Mouse (Mus musculus): ENCODE results near the gene Eif2b3.

Gene Eif2b3

DNA sequence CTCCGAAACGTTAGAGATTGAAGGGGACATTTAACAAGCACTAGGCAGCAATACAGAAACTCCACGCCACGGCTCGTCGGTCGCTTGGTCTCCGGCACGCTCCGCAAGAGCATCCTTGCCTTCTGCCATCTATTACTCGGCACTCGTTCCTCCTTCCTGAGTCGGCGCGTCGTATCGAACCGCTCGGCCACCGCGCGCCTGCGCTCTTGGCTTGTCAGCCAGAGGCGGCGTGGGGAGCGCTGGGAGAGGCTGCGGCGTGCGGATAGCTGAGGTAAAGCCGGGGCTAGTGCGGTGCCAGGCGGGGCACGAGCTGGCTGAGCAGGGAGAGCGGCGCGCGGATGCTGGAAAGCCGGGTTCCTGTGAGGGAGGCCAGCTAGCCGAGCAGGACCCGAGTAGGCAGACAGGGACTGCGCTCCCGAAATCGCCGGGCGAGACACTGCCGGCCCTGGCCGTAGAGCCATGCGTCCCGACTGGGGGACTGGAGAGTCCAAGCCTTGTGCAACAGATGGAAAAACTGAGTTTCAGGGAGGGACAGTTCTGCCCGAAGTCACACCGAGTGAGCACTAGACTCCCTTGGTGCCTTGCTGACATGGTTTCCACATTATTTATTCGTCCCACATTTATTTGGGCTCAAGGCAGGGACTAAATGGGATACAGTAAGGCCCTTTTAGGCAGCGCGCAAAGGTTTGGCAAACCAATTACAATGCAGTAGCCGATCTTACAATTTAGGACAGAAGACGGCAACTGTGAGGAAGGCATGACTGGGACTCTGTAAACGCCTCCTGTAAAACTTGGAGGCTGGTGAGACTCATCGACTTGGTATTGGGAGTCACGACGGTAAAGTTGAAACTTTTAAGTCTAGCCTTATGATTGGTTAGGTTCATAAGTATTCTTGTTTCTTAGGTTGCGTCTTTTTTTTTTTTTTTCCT, at the start of gene Eif2b3:
Eif2b3 (plus strand) TSS at position 197 of the 929 bp plus-strand sequence.
- peak; percentile 89 for DNase-seq (ENCODE audit: low read depth)

GRCm38 (mm10) chr4:116976503-116976902, 42.7 kb upstream of the Eif2b3 start:
- DNase-seq (ENCODE audit: low read depth) = no peak

- DNase-seq (ENCODE audit: low read depth) = no peak
These were observed 33.5 kb upstream of the Eif2b3 start for GRCm38 (mm10) chr4:116985681-116986080.

GRCm38 (mm10) chr4:116986400-116987121, 32.6 kb upstream of the Eif2b3 start:
- peak; percentile 25 for DNase-seq (ENCODE audit: low read depth)

DNA sequence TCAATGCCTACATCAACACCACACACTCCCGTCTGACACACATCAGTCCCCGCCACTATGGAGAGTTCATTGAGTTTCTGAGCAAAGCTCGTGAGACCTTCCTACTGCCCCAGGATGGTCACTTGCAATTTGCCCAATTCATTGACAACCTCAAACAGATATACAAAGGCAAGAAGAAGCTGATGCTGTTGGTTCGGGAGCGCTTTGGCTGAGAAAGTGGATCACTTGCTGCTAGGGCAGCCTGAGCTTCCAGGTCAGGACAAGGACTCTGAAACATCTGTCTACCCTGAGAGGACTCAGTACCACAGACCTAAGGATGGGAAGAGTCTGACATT, 32.1 kb upstream of the Eif2b3 start:
- DNase-seq (ENCODE audit: low read depth) = no peak

DNA sequence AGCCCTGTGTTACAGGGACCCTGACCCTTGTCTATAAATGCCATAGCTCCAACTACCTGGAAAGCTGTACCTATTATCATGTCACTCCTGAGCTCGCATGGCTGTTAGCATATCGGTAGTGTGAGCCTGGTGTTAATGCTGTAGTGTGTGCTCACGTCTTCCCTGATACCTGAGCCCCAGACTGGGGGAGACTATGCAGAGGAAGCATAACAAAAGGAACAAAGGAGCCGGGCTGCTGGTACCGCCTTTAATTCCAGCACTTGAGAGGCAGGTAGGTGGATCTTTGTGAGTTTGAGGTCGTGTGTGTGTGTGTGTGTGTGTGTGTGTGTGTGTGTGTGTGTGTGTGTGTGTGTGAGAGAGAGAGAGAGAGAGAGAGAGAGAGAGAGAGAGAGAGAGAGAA, 29.5 kb upstream of the Eif2b3 start:
- no peak for DNase-seq (ENCODE audit: low read depth)

- peak; percentile 71 for DNase-seq (ENCODE audit: low read depth)
These were observed 27.8 kb upstream of the Eif2b3 start for GRCm38 (mm10) chr4:116991366-116991765.

- peak; percentile 91 for DNase-seq (ENCODE audit: low read depth)
These were observed 25.3 kb upstream of the Eif2b3 start, which contains the start of gene Urod for GRCm38 (mm10) chr4:116993672-116994621. Gene Urod (minus strand): TSS chr4:116994413.

DNA sequence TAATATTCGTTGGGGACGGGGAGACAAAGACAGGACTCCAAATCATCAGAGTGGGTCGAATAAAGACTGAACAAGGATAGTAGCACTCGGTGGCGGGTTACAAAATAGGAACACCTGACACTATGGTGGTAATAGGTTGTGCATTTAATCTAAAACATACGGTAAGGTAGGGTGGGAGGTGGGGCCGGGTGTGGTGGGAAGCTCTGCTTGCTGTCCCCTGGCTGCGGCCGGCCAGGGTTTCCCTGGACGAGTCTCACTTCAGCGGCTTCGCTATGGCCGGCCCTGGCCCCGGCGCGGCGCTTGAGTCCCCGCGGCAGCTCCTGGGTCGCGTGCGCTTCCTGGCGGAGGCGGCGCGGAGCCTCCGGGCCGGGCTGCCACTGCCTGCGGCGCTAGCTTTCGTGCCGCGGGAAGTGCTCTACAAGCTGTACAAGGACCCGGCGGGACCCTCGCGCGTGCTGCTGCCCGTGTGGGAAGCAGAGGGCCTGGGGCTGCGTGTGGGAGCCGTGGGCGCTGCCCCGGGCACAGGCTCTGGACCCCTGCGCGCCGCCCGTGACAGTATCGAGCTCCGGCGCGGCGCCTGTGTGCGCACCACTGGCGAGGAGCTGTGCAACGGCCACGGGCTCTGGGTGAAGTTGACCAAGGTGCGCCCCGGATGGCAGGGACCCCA, 23.9 kb upstream of the Eif2b3 start, which contains the start of gene Hectd3:
Hectd3 (plus strand) TSS at position 187 of the 667 bp plus-strand sequence.
- peak; percentile 64 for DNase-seq (ENCODE audit: low read depth)

DNA sequence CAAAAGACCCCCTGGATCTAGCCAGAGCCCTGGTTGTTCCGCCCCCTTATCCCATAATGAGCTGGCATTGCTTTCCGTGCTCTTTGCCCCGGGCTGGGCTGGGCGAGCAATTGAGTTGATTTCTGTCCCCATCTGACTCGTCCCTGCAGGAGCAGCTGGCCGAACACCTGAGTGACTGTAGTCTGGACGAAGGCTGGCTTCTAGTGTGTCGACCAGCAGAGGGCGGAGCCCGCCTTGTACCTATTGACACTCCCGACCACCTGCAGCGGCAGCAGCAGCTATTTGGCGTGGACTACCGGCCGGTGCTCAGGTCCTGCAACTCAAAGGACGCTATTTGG, 23.4 kb upstream of the Eif2b3 start:
- DNase-seq (ENCODE audit: low read depth) = no peak

GRCm38 (mm10) chr4:116999513-117000154, 19.6 kb upstream of the Eif2b3 start:
- no peak for DNase-seq (ENCODE audit: low read depth)

DNA sequence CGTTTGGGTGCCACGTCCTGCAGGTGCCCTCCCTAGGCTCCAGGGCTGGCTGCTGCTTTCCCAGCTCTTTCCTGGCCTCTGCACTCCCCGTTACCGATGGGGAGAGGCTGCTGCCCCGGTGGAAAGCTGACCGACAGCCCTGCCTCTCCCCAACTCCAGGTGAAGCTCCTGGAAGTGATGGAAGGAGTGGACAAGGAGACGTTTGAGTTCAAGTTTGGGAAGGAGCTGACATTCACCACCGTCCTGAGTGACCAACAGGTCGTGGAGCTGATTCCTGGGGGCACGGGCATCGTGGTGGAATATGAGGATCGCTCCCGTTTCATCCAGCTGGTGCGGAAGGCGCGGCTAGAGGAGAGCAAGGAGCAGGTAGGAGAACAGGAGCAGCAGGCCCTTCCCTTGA, 17.2 kb upstream of the Eif2b3 start:
- DNase-seq (ENCODE audit: low read depth) = no peak

GRCm38 (mm10) chr4:117002543-117003521, 16.4 kb upstream of the Eif2b3 start:
- peak; percentile 58 for DNase-seq (ENCODE audit: low read depth)

GRCm38 (mm10) chr4:117004649-117005048, 14.6 kb upstream of the Eif2b3 start:
- no peak for DNase-seq (ENCODE audit: low read depth)

- no peak for DNase-seq (ENCODE audit: low read depth)
These were observed 13.4 kb upstream of the Eif2b3 start for GRCm38 (mm10) chr4:117005611-117006400.

DNA sequence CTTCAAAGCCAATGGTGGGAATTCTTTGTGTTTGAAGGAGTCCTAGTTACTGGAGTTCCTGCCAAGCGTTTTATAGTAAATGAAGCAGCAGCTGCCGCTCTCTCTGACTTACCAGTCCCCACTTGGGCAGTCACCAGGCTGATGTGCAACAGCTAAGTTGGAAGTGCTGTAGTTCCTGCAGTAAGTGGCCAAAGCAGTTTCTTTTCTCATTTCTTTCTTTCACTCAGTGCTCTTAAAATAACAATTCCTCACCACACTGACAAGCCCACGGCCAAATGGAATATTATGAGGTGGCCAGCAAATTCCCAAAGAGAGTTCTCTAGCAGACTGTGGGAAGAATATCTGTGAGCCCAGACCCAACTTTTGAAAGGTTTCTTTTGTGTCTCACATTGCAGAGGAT, 12.1 kb upstream of the Eif2b3 start:
- DNase-seq (ENCODE audit: low read depth) = no peak

DNA sequence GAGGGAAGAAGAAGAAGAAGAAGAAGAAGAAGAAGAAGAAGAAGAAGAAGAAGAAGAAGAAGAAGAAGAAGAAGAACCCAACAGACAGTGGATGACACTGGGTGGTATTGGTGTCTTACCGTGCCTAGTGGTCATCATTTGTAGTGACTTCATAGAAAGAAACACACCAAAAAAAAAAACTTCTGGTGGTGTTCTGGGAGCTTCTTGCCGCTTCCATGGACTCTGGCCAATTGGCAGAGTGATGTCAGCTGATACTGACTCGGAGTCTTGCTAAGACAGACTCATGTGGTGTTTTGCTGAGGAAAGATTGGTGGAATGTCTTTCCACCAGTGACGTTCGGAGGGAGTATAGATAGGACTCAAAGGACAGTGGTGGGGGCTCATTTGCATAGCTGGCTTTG, 9.0 kb upstream of the Eif2b3 start:
- DNase-seq (ENCODE audit: low read depth) = no peak

DNA sequence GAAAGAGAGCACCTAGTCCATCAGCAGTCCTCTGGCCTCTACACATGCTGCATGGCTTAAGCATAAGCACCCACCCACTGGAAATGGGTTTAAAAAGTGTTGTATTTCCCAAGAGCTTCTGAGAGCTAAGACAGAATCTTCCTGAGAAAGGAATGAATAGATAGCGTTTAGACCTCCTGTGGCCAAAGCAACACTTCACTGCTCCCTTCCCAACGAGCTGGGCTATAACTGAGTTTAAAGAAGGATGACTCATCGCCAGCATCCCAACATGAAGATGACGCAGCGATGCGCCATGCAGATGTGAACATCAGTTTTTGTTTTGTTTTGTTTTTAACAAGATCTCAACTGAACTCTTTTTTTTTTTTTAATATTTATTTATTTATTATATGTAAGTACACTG, 5.6 kb upstream of the Eif2b3 start:
- no peak for DNase-seq (ENCODE audit: low read depth)

DNA sequence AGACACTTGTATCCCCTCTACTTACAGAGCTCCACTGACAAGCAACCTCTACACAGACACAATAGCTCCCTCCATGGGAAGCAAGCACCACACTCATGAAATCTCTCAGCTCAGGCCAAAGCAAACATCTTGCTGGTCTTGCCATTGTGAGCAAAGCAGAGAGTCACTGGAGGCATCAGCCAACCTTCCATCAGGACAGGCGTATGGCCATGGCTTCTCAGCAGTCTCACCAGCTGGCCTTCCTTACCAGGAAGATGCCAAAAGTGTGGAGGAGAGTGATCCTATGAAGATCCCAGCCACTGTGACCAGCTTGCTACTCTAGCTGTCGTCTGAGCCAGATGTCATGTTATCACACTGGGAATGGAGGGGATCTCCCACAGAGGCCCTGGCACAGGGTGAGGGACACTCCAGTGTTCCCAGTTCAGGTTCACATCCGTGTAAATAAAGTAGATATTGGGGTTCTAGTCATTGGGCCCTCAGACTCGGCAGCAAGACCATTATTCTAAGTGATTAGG, 4.2 kb upstream of the Eif2b3 start:
- DNase-seq (ENCODE audit: low read depth) = no peak
